Mouse (Mus musculus) embryonic facial prominence, embryonic 13.5 days (tissue): ENCODE results near the gene Cldn5. TPM values are rescaled to one million over a fixed set of nuclear protein-coding genes. Genes with fewer than 3 reads are reported as not detected.

Experiments
- ATAC-seq: fragments of 200-750 bp; cut with Nextera tagmentation; 2 replicates; pipeline ENCODE4 v1.8.0; 2017; ENCODE audit warnings: low read depth; ENCODE audit not compliant: insufficient number of reproducible peaks, insufficient read depth, low FRiP score, low TSS enrichment
- H3K27ac ChIP-seq: fragments of 300-500 bp; sonication (generic); 2 replicates; pipeline ENCODE4 v1.5.1; 2015; ENCODE audit warnings: moderate library complexity, mild to moderate bottlenecking, inconsistent platforms
- H3K27me3 ChIP-seq: fragments of 300-500 bp; sonication (generic); 2 replicates; pipeline ENCODE4 v1.6.1; 2015; ENCODE audit warnings: mild to moderate bottlenecking, inconsistent platforms
- H3K36me3 ChIP-seq: fragments of 300-500 bp; sonication (generic); 2 replicates; pipeline ENCODE4 v1.6.1; 2015; ENCODE audit warnings: mild to moderate bottlenecking, inconsistent platforms
- H3K4me1 ChIP-seq: fragments of 300-500 bp; sonication (generic); 2 replicates; pipeline ENCODE4 v1.6.1; 2015; ENCODE audit warnings: inconsistent platforms
- H3K4me2 ChIP-seq: fragments of 300-500 bp; sonication (generic); 2 replicates; pipeline ENCODE4 v1.6.1; 2015; ENCODE audit warnings: moderate library complexity, mild to moderate bottlenecking, inconsistent platforms
- H3K4me3 ChIP-seq: fragments of 300-500 bp; sonication (generic); 2 replicates; pipeline ENCODE4 v1.5.1; 2015; ENCODE audit warnings: mild to moderate bottlenecking, inconsistent platforms
- H3K9ac ChIP-seq: fragments of 300-500 bp; sonication (generic); 2 replicates; pipeline ENCODE4 v1.6.1; 2015; ENCODE audit warnings: mild to moderate bottlenecking, inconsistent platforms
- H3K9me3 ChIP-seq: fragments of 300-500 bp; sonication (generic); 2 replicates; pipeline ENCODE4 v1.6.1; 2016; ENCODE audit warnings: inconsistent platforms
- WGBS: fragments of 180-500 bp; shearing (Covaris S2); methylation state at CpG from one replicate; pipeline ENCODE4 v1.1.7; 2015; ENCODE audit warnings: mixed read lengths; 5-methylcytosine and 5-hydroxymethylcytosine counted together
- polyA plus RNA-seq: library from polyadenylated mRNA; unstranded; fragments of >200 nt; fragmentation: Nextera tagmentation; extraction: Ambion mirVana; gene quantifications from 2 replicates; pipeline ENCODE4 v1.2.1, GENCODE M21; 2015

The Cldn5 gene
- polyA plus RNA-seq, 1 experiment from 2014 or later: 27.8 TPM

GRCm38 (mm10) chr16:18822925-18823324, 46.3 kb downstream of the Cldn5 start:
- no peaks in the 10 kb centered on the region for H3K27me3 ChIP-seq
- H3K4me1 ChIP-seq: no peaks in the 10 kb centered on the region
- H3K4me3 ChIP-seq: no peak overlapping the region
- ATAC-seq: no peak
- 88% methylated on average over 4 of the region's 4 CpGs for WGBS
- no peak overlapping the region for H3K27ac ChIP-seq
- H3K4me2 ChIP-seq: no peak overlapping the region
- peaks cover 96% of the 10 kb centered on the region for H3K36me3 ChIP-seq
- no peak overlapping the region for H3K9ac ChIP-seq
- no peaks in the 10 kb centered on the region for H3K9me3 ChIP-seq

Other genes starting within 250 kb of the Cldn5 start
- 7.9 and 8.3 TPM in 2 replicates for gene Tbx1, start 186.2 kb upstream of the Cldn5 start, polyA plus RNA-seq
- gene Gp1bb, start 154.4 kb upstream of the Cldn5 start, polyA plus RNA-seq: 2.2 and 3.2 TPM in 2 replicates
- 4.5 and 7.4 TPM in 2 replicates for gene Gm49601, start 150.4 kb upstream of the Cldn5 start, polyA plus RNA-seq
- gene Sept5, start 146.9 kb upstream of the Cldn5 start, polyA plus RNA-seq: 39.7 and 45.9 TPM in 2 replicates
- 116 and 119 TPM in 2 replicates for gene Ufd1, start 34.9 kb downstream of the Cldn5 start, polyA plus RNA-seq
- gene Cdc45, start 35.1 kb downstream of the Cldn5 start, polyA plus RNA-seq: 47.5 and 47.8 TPM in 2 replicates
- 44.1 and 49.3 TPM in 2 replicates for gene 2510002D24Rik, start 59.7 kb downstream of the Cldn5 start, polyA plus RNA-seq
- not detected in 2 replicates for gene Gm28539, start 59.7 kb downstream of the Cldn5 start, polyA plus RNA-seq
- gene Mrpl40, start 100.0 kb downstream of the Cldn5 start, polyA plus RNA-seq: 90.5 and 110 TPM in 2 replicates
- 15.8 and 17.0 TPM in 2 replicates for gene Hira, start 100.2 kb downstream of the Cldn5 start, polyA plus RNA-seq